Mouse (Mus musculus) CH12.LX (cell line): ENCODE measurements around the gene Rbm47. TPM values are rescaled to one million over a fixed set of nuclear protein-coding genes. Genes with fewer than 3 reads are reported as not detected.

Source experiments
- DNase-seq: peaks from one replicate; pipeline ENCODE4 v3.0.0-alpha.2; 2013; ENCODE audit errors: extremely low read depth
- H3K27ac ChIP-seq: 2 replicates; pipeline ENCODE4 v1.5.1; 2012; ENCODE audit warnings: low read depth, mild to moderate bottlenecking, control low read depth, moderate library complexity; ENCODE audit not compliant: insufficient read depth
- H3K27me3 ChIP-seq: replicated peaks from 2 replicates; pipeline ENCODE3; 2012; ENCODE audit warnings: inconsistent platforms
- H3K36me3 ChIP-seq, 2 experiments: replicated peaks in 1 of 2; 2 replicates each; pipeline versions ENCODE3 to v1.6.1; 2012; ENCODE audit warnings: inconsistent platforms in 1 of 2, low read length in 1 of 2, mild to moderate bottlenecking in 1 of 2, mixed read lengths in 1 of 2, moderate library complexity in 1 of 2; ENCODE audit not compliant: control insufficient read depth in 1 of 2, insufficient read depth in 1 of 2
- H3K4me1 ChIP-seq, 2 experiments: 2 replicates each; pipeline ENCODE4 v1.6.1; 2012; ENCODE audit warnings: inconsistent platforms in 1 of 2, moderate library complexity in 1 of 2; ENCODE audit not compliant: insufficient read depth in 2 of 2, control insufficient read depth in 1 of 2
- H3K4me2 ChIP-seq: 2 replicates; pipeline ENCODE4 v1.6.1; 2012; ENCODE audit warnings: low read depth, mild to moderate bottlenecking, control low read depth; ENCODE audit not compliant: poor library complexity, insufficient read depth, severe bottlenecking
- H3K4me3 ChIP-seq, 3 experiments: fragments of 150-350 bp in 1 of 3; sonication (generic) in 1 of 3; replicated peaks in 1 of 3; 2 replicates each; pipeline versions ENCODE3 to v1.5.1; 2011 to 2012; ENCODE audit warnings: low read depth in 2 of 3, low read length in 2 of 3, mild to moderate bottlenecking in 2 of 3, moderate library complexity in 2 of 3, control low read depth in 1 of 3, improper control_type of control experiment in 1 of 3, inconsistent platforms in 1 of 3, mixed read lengths in 1 of 3; ENCODE audit not compliant: poor library complexity in 1 of 3
- H3K79me2 ChIP-seq: replicated peaks from 2 replicates; pipeline ENCODE4 v1.6.1; 2012; ENCODE audit warnings: mild to moderate bottlenecking, moderate library complexity; ENCODE audit not compliant: control insufficient read depth, poor library complexity, insufficient read depth, severe bottlenecking; ENCODE audit errors: extremely low read depth
- H3K9ac ChIP-seq: 2 replicates; pipeline ENCODE4 v1.6.1; 2012; ENCODE audit warnings: low read depth, mild to moderate bottlenecking, control low read depth, moderate library complexity; ENCODE audit not compliant: insufficient read depth
- H3K9me3 ChIP-seq: replicated peaks from 2 replicates; pipeline ENCODE3; 2012; ENCODE audit warnings: low read length, inconsistent platforms, mixed read lengths
- BHLHE40 ChIP-seq: IDR thresholded peaks from 2 replicates; pipeline ENCODE4 v1.6.1; 2011; ENCODE audit warnings: mild to moderate bottlenecking, low read depth, low read length, improper control_type of control experiment
- CHD1 ChIP-seq: IDR thresholded peaks from 2 replicates; pipeline ENCODE4 v1.6.1; 2012; ENCODE audit warnings: low read depth, low read length, improper control_type of control experiment, inconsistent platforms
- CHD2 ChIP-seq: IDR thresholded peaks from 2 replicates; pipeline ENCODE4 v1.6.1; 2011; ENCODE audit warnings: low read length, improper control_type of control experiment
- CTCF ChIP-seq, 2 experiments: IDR thresholded peaks in 1 of 2; conservative IDR thresholded peaks in 1 of 2; 2 replicates each; pipeline ENCODE4 v1.5.1; 2011 to 2012; ENCODE audit warnings: low read depth in 2 of 2, low read length in 2 of 2, improper control_type of control experiment in 1 of 2, inconsistent platforms in 1 of 2, mild to moderate bottlenecking in 1 of 2, moderate library complexity in 1 of 2
- E2F4 ChIP-seq: IDR thresholded peaks from 2 replicates; pipeline ENCODE4 v1.6.1; 2011; ENCODE audit warnings: low read depth, low read length, improper control_type of control experiment; ENCODE audit not compliant: insufficient replicate concordance
- ELF1 ChIP-seq: IDR thresholded peaks from 2 replicates; pipeline ENCODE4 v1.6.1; 2014; ENCODE audit warnings: low read depth, mild to moderate bottlenecking, inconsistent platforms, low read length, improper control_type of control experiment
- EP300 ChIP-seq: IDR thresholded peaks from 2 replicates; pipeline ENCODE4 v1.6.1; 2011; ENCODE audit warnings: low read length, improper control_type of control experiment
- ETS1 ChIP-seq: conservative IDR thresholded peaks from 2 replicates; pipeline ENCODE4 v1.6.1; 2012; ENCODE audit warnings: low read depth, mild to moderate bottlenecking, inconsistent platforms, low read length, improper control_type of control experiment, moderate library complexity
- GABPA ChIP-seq: IDR thresholded peaks from 2 replicates; pipeline ENCODE4 v1.6.1; 2012; ENCODE audit warnings: low read depth, low read length, improper control_type of control experiment, inconsistent platforms; ENCODE audit not compliant: insufficient replicate concordance
- HCFC1 ChIP-seq: IDR thresholded peaks from 2 replicates; pipeline ENCODE4 v1.6.1; 2012; ENCODE audit warnings: low read depth, mild to moderate bottlenecking, inconsistent platforms, low read length, improper control_type of control experiment
- IRF4 ChIP-seq: IDR thresholded peaks from 2 replicates; pipeline ENCODE4 v1.6.1; 2014; ENCODE audit warnings: low read depth, mild to moderate bottlenecking, inconsistent platforms, low read length, improper control_type of control experiment
- JUN ChIP-seq: IDR thresholded peaks from 2 replicates; pipeline ENCODE4 v1.6.1; 2011; ENCODE audit warnings: low read depth, mild to moderate bottlenecking, low read length, improper control_type of control experiment, moderate library complexity; ENCODE audit not compliant: insufficient read depth
- JUND ChIP-seq: conservative IDR thresholded peaks from 2 replicates; pipeline ENCODE4 v1.6.1; 2011; ENCODE audit warnings: low read depth, low read length, improper control_type of control experiment
- KAT2A ChIP-seq: IDR thresholded peaks from 2 replicates; pipeline ENCODE4 v1.6.1; 2012; ENCODE audit warnings: low read length, improper control_type of control experiment, inconsistent platforms; ENCODE audit not compliant: insufficient replicate concordance
- MAFK ChIP-seq: IDR thresholded peaks from 2 replicates; pipeline ENCODE4 v1.6.1; 2011; ENCODE audit warnings: low read length, improper control_type of control experiment; ENCODE audit not compliant: insufficient replicate concordance
- MAX ChIP-seq: IDR thresholded peaks from 2 replicates; pipeline ENCODE4 v1.6.1; 2011; ENCODE audit warnings: low read length, improper control_type of control experiment
- MAZ ChIP-seq: IDR thresholded peaks from 2 replicates; pipeline ENCODE4 v1.6.1; 2012; ENCODE audit warnings: low read depth, mild to moderate bottlenecking, inconsistent platforms, low read length, improper control_type of control experiment, moderate library complexity
- MEF2A ChIP-seq: IDR thresholded peaks from 2 replicates; pipeline ENCODE4 v1.6.1; 2014; ENCODE audit warnings: low read depth, mild to moderate bottlenecking, inconsistent platforms, low read length, improper control_type of control experiment, borderline replicate concordance
- MXI1 ChIP-seq: IDR thresholded peaks from 2 replicates; pipeline ENCODE4 v1.6.1; 2011; ENCODE audit warnings: mild to moderate bottlenecking, low read depth, low read length, improper control_type of control experiment
- MYC ChIP-seq: IDR thresholded peaks from 2 replicates; pipeline ENCODE4 v1.6.1; 2011; ENCODE audit warnings: low read depth, mild to moderate bottlenecking, improper control_type of control experiment, low read length
- NELFE ChIP-seq: IDR thresholded peaks from 2 replicates; pipeline ENCODE4 v1.6.1; 2011; ENCODE audit warnings: low read depth, low read length, improper control_type of control experiment
- NRF1 ChIP-seq: IDR thresholded peaks from 2 replicates; pipeline ENCODE4 v1.6.1; 2014; ENCODE audit warnings: low read depth, mild to moderate bottlenecking, inconsistent platforms, low read length, improper control_type of control experiment, moderate library complexity
- PAX5 ChIP-seq: IDR thresholded peaks from 2 replicates; pipeline ENCODE4 v1.6.1; 2012; ENCODE audit warnings: low read length, inconsistent platforms, mixed read lengths
- POLR2A ChIP-seq: IDR thresholded peaks from 2 replicates; pipeline ENCODE4 v1.6.1; 2011; ENCODE audit warnings: low read depth, mild to moderate bottlenecking, improper control_type of control experiment, low read length
- POLR2AphosphoS2 ChIP-seq: IDR thresholded peaks from 2 replicates; pipeline ENCODE4 v1.6.1; 2011; ENCODE audit warnings: low read depth, low read length, improper control_type of control experiment
- RAD21 ChIP-seq: IDR thresholded peaks from 2 replicates; pipeline ENCODE4 v1.6.1; 2011; ENCODE audit warnings: low read depth, mild to moderate bottlenecking, low read length, improper control_type of control experiment, moderate library complexity
- RCOR1 ChIP-seq: conservative IDR thresholded peaks from 2 replicates; pipeline ENCODE4 v1.6.1; 2012; ENCODE audit warnings: low read depth, mild to moderate bottlenecking, inconsistent platforms, low read length, improper control_type of control experiment
- SIN3A ChIP-seq: IDR thresholded peaks from 2 replicates; pipeline ENCODE4 v1.6.1; 2012; ENCODE audit warnings: low read length, improper control_type of control experiment, inconsistent platforms
- SMC3 ChIP-seq: IDR thresholded peaks from 2 replicates; pipeline ENCODE4 v1.6.1; 2011; ENCODE audit warnings: low read depth, low read length, improper control_type of control experiment
- TBP ChIP-seq: conservative IDR thresholded peaks from 2 replicates; pipeline ENCODE4 v1.6.1; 2011; ENCODE audit warnings: low read depth, low read length, improper control_type of control experiment
- TCF12 ChIP-seq: IDR thresholded peaks from 2 replicates; pipeline ENCODE4 v1.6.1; 2014; ENCODE audit warnings: low read depth, mild to moderate bottlenecking, inconsistent platforms, low read length, improper control_type of control experiment
- UBTF ChIP-seq: IDR thresholded peaks from 2 replicates; pipeline ENCODE4 v1.6.1; 2012; ENCODE audit warnings: low read depth, mild to moderate bottlenecking, inconsistent platforms, low read length, improper control_type of control experiment, moderate library complexity
- USF1 ChIP-seq: IDR thresholded peaks from 2 replicates; pipeline ENCODE4 v1.6.1; 2014; ENCODE audit warnings: low read depth, mild to moderate bottlenecking, inconsistent platforms, low read length, improper control_type of control experiment
- USF2 ChIP-seq: conservative IDR thresholded peaks from 2 replicates; pipeline ENCODE4 v1.6.1; 2011; ENCODE audit warnings: low read depth, low read length, improper control_type of control experiment
- ZC3H11A ChIP-seq: IDR thresholded peaks from 2 replicates; pipeline ENCODE4 v1.6.1; 2012; ENCODE audit warnings: low read depth, mild to moderate bottlenecking, inconsistent platforms, low read length, improper control_type of control experiment
- ZKSCAN1 ChIP-seq: IDR thresholded peaks from 2 replicates; pipeline ENCODE4 v1.6.1; 2012; ENCODE audit warnings: low read depth, inconsistent platforms, low read length, improper control_type of control experiment, borderline replicate concordance
- ZMIZ1 ChIP-seq: IDR thresholded peaks from 2 replicates; pipeline ENCODE4 v1.6.1; 2012; ENCODE audit warnings: low read depth, mild to moderate bottlenecking, inconsistent platforms, low read length, improper control_type of control experiment
- ZNF384 ChIP-seq: IDR thresholded peaks from 2 replicates; pipeline ENCODE4 v1.6.1; 2012; ENCODE audit warnings: low read depth, low read length, improper control_type of control experiment, inconsistent platforms
- dilution Hi-C: fragments of 300-500 bp; cut with MboI; formaldehyde crosslinking; loops from 2 replicates; pipeline ENCODE4 v1.14.3; 2020; ENCODE audit warnings: low sequenced_read_pairs; ENCODE audit not compliant: extremely low pct_unique_long_range_greater_than_20kb, extremely low pct_ligation_motif_present
- in situ Hi-C: fragments of 300-500 bp; cut with MboI; formaldehyde crosslinking; loops from 3 replicates; pipeline ENCODE4 v1.14.3; 2019; ENCODE audit warnings: low sequenced_read_pairs, low pct_ligation_motif_present, low pct_unique_long_range_greater_than_20kb, mixed read lengths
- polyA plus RNA-seq: library from polyadenylated mRNA; unstranded; fragments of >175 nt; gene quantifications from 2 replicates; pipeline ENCODE4 v1.2.1, GENCODE M21; 2012; ENCODE audit warnings: low read depth; ENCODE audit not compliant: insufficient read length
- total RNA-seq, 2 experiments: library from RNA; depleted of rRNA; stranded (reverse); fragments of 300-350 nt in 1 of 2; fragments of >200 nt in 1 of 2; gene quantifications; 2 replicates each; pipeline ENCODE4 v1.2.3; 2012 to 2014

The Rbm47 gene
- total and polyA plus RNA-seq, 3 experiments: 0.08 to 9.2 (median 1.1) TPM

GRCm38 (mm10) chr5:66073604-66074164 lies 99.2 kb downstream of the Rbm47 start:
- in situ Hi-C loops: no loop called here
- TF ChIP-seq SMC3: no peak
- no peak for TF ChIP-seq ZKSCAN1
- no peak for TF ChIP-seq GABPA
- peak; percentile 22; the same call in 1 of the 2 replicates for TF ChIP-seq CHD2
- no peak for TF ChIP-seq USF2
- TF ChIP-seq RCOR1: 0 out of 2 replicates have a peak, but pooled peaks have one; percentile 34
- TF ChIP-seq MAX: no peak
- TF ChIP-seq MYC: no peak
- TF ChIP-seq TBP: peak; percentile 26; the same call in 1 of the 2 replicates
- no peak for TF ChIP-seq CHD1
- TF ChIP-seq MAFK: 0 out of 2 replicates have a peak, but pooled peaks have one; percentile 42
- TF ChIP-seq UBTF: no peak
- no peak for TF ChIP-seq NRF1
- TF ChIP-seq TCF12: peak; percentile 76
- no peak for TF ChIP-seq ZC3H11A
- TF ChIP-seq KAT2A: no peak
- TF ChIP-seq JUN: peak; percentile 60
- TF ChIP-seq IRF4: peak; percentile 77
- TF ChIP-seq E2F4: no peak
- TF ChIP-seq POLR2A: 0 out of 2 replicates have a peak, but pooled peaks have one; percentile 15
- no peak for TF ChIP-seq NELFE
- no peak for TF ChIP-seq RAD21
- no peak for TF ChIP-seq HCFC1
- no peak for TF ChIP-seq MAZ
- no peak for TF ChIP-seq POLR2AphosphoS2
- no peak for TF ChIP-seq ZMIZ1
- no peak for TF ChIP-seq MEF2A
- TF ChIP-seq ETS1: peak; percentile 63
- TF ChIP-seq MXI1: no peak
- peak; percentile 53 for TF ChIP-seq JUND
- TF ChIP-seq EP300: peak; percentile 88
- no peak for TF ChIP-seq CTCF (conservative IDR thresholded peaks at IDR 0.05 in 1 of 2, IDR thresholded peaks at IDR 0.05 in 1 of 2; ENCODE audit: low read depth in 2 of 2, low read length in 2 of 2)
- no peak for TF ChIP-seq PAX5
- TF ChIP-seq BHLHE40: peak; percentile 70
- no peak for TF ChIP-seq USF1
- TF ChIP-seq ZNF384: 0 out of 2 replicates have a peak, but pooled peaks have one; percentile 32
- 0 out of 2 replicates have a peak, but pooled peaks have one; percentile 45 for TF ChIP-seq SIN3A
- no peak for TF ChIP-seq ELF1
- Histone ChIP-seq H3K36me3 (no peaks in the 10 kb centered on the region), H3K27ac (peak overlapping the region; percentile 99), H3K4me1 (peaks cover 24 to 66% of the 10 kb centered on the region in 2 experiments), H3K9ac (peak overlapping the region; percentile 68), H3K4me3 (no peak overlapping the region), H3K79me2 (peaks cover 19% of the 10 kb centered on the region), H3K9me3 (no peaks in the 10 kb centered on the region), H3K27me3 (no peaks in the 10 kb centered on the region), H3K4me2 (peak overlapping the region; percentile 66)
- dilution Hi-C loops: no loop called here
- no peak for DNase-seq
